Mouse (Mus musculus) liver, embryonic 13.5 days (tissue): ENCODE measurements around the gene Tlr4. TPM values are rescaled to one million over a fixed set of nuclear protein-coding genes. Genes with fewer than 3 reads are reported as not detected.

ENCODE experiments used
- ATAC-seq: fragments of 200-750 bp; cut with Nextera tagmentation; 2 replicates; pipeline ENCODE4 v1.8.0; 2017; ENCODE audit warnings: low read depth, mild to moderate bottlenecking, moderate number of reproducible peaks, moderate library complexity
- DNase-seq: peaks from one replicate; pipeline ENCODE4 v3.0.0; 2022
- H3K27ac ChIP-seq: fragments of 300-500 bp; sonication (generic); 2 replicates; pipeline ENCODE4 v1.5.1; 2015; ENCODE audit warnings: moderate library complexity, mild to moderate bottlenecking, inconsistent platforms
- H3K27me3 ChIP-seq: fragments of 300-500 bp; sonication (generic); 2 replicates; pipeline ENCODE4 v1.6.1; 2015; ENCODE audit warnings: mild to moderate bottlenecking, inconsistent platforms
- H3K36me3 ChIP-seq: fragments of 300-500 bp; sonication (generic); 2 replicates; pipeline ENCODE4 v1.6.1; 2015; ENCODE audit warnings: mild to moderate bottlenecking, inconsistent platforms
- H3K4me1 ChIP-seq: fragments of 300-500 bp; sonication (generic); replicated peaks from 2 replicates; pipeline ENCODE4 v1.6.1; 2015; ENCODE audit warnings: inconsistent platforms
- H3K4me2 ChIP-seq: fragments of 300-500 bp; sonication (generic); 2 replicates; pipeline ENCODE4 v1.6.1; 2015; ENCODE audit warnings: inconsistent platforms, mild to moderate bottlenecking, moderate library complexity
- H3K4me3 ChIP-seq: fragments of 300-500 bp; sonication (generic); replicated peaks from 2 replicates; pipeline ENCODE4 v1.5.1; 2015; ENCODE audit warnings: mild to moderate bottlenecking, inconsistent platforms
- H3K9ac ChIP-seq: fragments of 300-500 bp; sonication (generic); 2 replicates; pipeline ENCODE4 v1.6.1; 2015; ENCODE audit warnings: mild to moderate bottlenecking, inconsistent platforms
- H3K9me3 ChIP-seq: fragments of 300-500 bp; sonication (generic); replicated peaks from 2 replicates; pipeline ENCODE4 v1.6.1; 2016; ENCODE audit warnings: inconsistent platforms
- WGBS: fragments of 180-500 bp; shearing (Covaris S2); methylation state at CpG from one replicate; pipeline ENCODE4 v1.1.7; 2015; ENCODE audit not compliant: insufficient replicate concordance; 5-methylcytosine and 5-hydroxymethylcytosine counted together
- polyA plus RNA-seq: library from polyadenylated mRNA; unstranded; fragments of >200 nt; fragmentation: Nextera tagmentation; extraction: Ambion mirVana; gene quantifications from 2 replicates; pipeline ENCODE4 v1.2.1, GENCODE M21; 2015

The Tlr4 gene
- polyA plus RNA-seq, 1 experiment from 2014 or later: 1.8 TPM

DNA sequence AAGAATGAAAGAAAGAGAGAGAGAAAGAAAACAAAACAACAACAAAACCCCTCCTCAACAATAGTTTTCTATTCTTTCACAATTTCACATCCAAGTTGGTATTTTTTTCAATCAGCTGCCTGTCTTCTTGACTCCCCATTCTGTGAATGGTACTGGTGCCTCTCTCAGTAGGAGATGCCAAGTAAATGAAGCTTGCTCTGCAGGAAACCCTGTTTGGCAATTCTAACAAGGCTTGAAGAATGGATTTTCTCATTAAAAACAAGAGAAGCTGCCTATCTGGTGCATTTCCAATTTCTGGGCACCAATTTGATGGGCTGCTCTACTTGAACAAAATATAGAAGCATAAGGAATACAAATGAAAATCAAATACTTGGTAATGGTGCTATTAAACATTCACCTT is 74.1 kb downstream of the Tlr4 start:
- no peaks in the 10 kb centered on the region for H3K9me3 ChIP-seq
- H3K9ac ChIP-seq: no peak overlapping the region
- no peak overlapping the region for H3K4me2 ChIP-seq
- H3K27me3 ChIP-seq: no peaks in the 10 kb centered on the region
- DNase-seq (no peak), ATAC-seq (no peak)
- no peaks in the 10 kb centered on the region for H3K36me3 ChIP-seq
- no peak overlapping the region for H3K27ac ChIP-seq
- no peak overlapping the region for H3K4me3 ChIP-seq
- H3K4me1 ChIP-seq: no peaks in the 10 kb centered on the region

GRCm38 (mm10) chr4:66908376-66908775 is 81.0 kb downstream of the Tlr4 start:
- no peak for DNase-seq
- Histone ChIP-seq H3K27me3 (no peaks in the 10 kb centered on the region), H3K9ac (no peak overlapping the region), H3K36me3 (no peaks in the 10 kb centered on the region), H3K9me3 (no peaks in the 10 kb centered on the region), H3K4me3 (no peak overlapping the region), H3K27ac (no peak overlapping the region), H3K4me2 (no peak overlapping the region), H3K4me1 (no peaks in the 10 kb centered on the region)
- ATAC-seq: no peak

- Histone ChIP-seq H3K9me3 (no peaks in the 10 kb centered on the region), H3K4me1 (no peaks in the 10 kb centered on the region), H3K4me3 (no peak overlapping the region), H3K9ac (no peak overlapping the region), H3K27ac (no peak overlapping the region), H3K27me3 (no peaks in the 10 kb centered on the region), H3K36me3 (no peaks in the 10 kb centered on the region), H3K4me2 (no peak overlapping the region)
- WGBS: 62% methylated on average over 3 of the region's 3 CpGs
- ATAC-seq (no peak), DNase-seq (no peak)
Observed at GRCm38 (mm10) chr4:66919630-66920372, 92.4 kb downstream of the Tlr4 start.

DNA sequence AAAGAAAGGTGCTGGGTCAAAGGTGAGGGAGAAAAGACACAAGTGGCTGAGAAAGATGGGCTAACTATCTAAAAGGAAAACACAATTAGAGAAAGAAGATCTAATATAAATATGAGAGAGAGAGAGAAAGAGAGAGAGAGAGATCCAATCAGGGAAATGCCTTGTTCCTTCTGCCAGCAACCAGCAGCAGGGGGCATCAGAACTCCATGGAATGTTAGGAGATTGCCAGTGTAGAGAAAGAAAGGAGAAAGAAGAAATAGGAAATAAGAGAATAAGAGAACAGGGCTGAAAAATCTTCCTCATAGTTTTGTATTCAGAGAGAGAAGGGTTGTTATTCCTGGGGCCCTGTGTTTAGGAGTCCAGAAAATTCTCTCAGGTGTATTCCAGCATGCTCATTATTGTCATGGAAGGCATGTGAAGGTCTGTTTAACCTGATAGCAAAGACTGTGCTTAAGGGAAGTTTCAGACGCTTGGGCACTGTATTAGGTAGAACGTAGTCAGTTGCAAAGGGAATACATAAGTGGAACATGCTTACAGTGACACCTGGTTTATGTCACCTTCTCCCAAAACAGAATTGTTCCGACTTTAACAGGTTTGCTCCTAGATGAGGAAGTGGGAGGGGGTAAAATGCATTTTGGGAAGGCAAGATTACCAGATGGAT is 96.4 kb downstream of the Tlr4 start:
- no peak for DNase-seq
- Histone ChIP-seq H3K36me3 (no peaks in the 10 kb centered on the region), H3K9me3 (no peaks in the 10 kb centered on the region)

DNA sequence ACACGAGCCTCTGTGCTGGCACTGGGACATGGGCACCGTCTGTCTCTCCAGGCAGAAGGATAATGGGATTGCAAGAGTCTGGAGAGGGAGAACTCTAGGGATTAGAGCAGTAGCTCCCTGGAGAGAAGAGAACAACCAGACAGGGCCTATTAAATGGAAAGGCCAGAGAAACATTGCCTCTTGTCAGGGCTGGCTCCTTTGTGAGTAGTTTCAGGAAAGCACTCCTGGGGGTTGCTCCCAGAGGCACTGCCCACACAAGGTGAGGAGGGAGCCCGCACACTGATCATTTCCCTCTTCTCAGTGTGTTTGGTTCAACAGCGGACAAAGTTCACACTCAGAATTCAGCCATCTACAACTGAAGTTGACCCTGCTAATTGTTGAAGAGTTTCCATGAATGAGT is 98.7 kb downstream of the Tlr4 start:
- no peaks in the 10 kb centered on the region for H3K36me3 ChIP-seq
- no peaks in the 10 kb centered on the region for H3K4me1 ChIP-seq
- no peak overlapping the region for H3K27ac ChIP-seq
- no peaks in the 10 kb centered on the region for H3K27me3 ChIP-seq
- H3K9ac ChIP-seq: no peak overlapping the region
- no peak overlapping the region for H3K4me2 ChIP-seq
- no peak for ATAC-seq
- DNase-seq: no peak
- 52% methylated on average over 4 of the region's 4 CpGs for WGBS
- no peaks in the 10 kb centered on the region for H3K9me3 ChIP-seq
- H3K4me3 ChIP-seq: no peak overlapping the region

More for the DNA sequence above, 96.4 kb downstream of the Tlr4 start:
- ATAC-seq: no peak
- Histone ChIP-seq H3K27me3 (no peaks in the 10 kb centered on the region), H3K4me1 (no peaks in the 10 kb centered on the region), H3K4me3 (no peak overlapping the region), H3K27ac (no peak overlapping the region), H3K9ac (no peak overlapping the region), H3K4me2 (no peak overlapping the region)
- WGBS: 41% methylated on average over 3 of the region's 3 CpGs

DNA sequence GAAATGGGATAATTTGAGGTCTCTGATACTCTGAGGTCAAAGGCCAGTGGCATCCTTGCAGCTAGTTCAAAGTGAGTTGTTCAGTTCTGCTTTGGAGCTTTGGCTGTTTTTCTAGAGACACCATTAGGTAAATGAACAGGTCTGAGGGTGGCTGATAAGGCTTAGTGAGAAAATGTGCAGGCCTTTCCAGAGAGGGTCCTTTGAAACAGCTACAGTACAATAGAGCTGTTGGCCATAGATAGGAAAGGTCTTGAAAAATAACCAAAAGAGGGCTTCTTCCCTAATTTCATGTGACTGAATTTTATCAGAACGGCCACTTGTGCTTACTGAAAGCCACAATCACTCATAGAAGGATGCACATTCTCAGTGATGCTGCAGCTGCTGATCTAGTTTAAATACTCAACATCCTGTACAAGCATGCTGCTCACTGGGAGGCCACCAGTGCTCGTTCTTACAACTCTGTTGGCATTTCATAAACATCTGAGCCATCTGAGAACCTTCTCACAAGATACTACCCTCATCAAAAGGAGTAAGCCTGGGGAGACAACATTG is 100.2 kb downstream of the Tlr4 start:
- no peaks in the 10 kb centered on the region for H3K27me3 ChIP-seq
- H3K4me2 ChIP-seq: no peak overlapping the region
- no peak overlapping the region for H3K27ac ChIP-seq
- no peaks in the 10 kb centered on the region for H3K4me1 ChIP-seq
- no peak overlapping the region for H3K9ac ChIP-seq
- no peaks in the 10 kb centered on the region for H3K9me3 ChIP-seq
- no peaks in the 10 kb centered on the region for H3K36me3 ChIP-seq
- no peak for DNase-seq
- no peak overlapping the region for H3K4me3 ChIP-seq
- no peak for ATAC-seq
- 18% methylated on average over 2 of the region's 2 CpGs for WGBS

DNA sequence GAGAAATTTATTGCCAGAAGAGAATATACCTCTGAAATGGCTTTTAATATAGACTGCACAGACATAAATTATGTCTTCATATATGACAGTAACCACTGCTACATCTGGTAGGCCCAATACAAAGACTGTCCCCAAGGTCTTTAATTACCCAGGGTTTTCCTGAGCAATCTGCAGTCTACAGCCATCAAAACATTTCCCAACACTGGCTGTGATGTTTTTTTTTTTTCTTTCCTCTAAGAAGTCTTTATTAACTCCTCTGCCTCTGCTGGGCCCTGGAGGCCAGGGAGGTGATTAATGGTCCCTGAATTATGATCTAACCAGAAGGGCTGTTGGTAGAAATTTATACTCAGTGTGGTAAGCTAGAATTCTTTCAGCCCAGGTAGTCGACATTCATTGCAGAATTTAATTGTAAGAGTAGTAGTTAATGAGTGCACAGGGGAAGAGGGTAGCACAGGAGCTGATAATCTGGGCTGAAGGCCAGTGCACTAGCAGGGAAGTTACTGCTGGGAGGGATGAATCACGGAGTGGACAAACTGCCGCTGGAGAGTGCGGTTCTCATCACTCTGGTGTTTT is 111.2 kb downstream of the Tlr4 start:
- H3K27ac ChIP-seq: no peak overlapping the region
- H3K4me2 ChIP-seq: no peak overlapping the region
- no peaks in the 10 kb centered on the region for H3K27me3 ChIP-seq
- no peaks in the 10 kb centered on the region for H3K9me3 ChIP-seq
- 61% methylated on average over 4 of the region's 4 CpGs for WGBS
- ATAC-seq (no peak), DNase-seq (no peak)
- H3K9ac ChIP-seq: no peak overlapping the region
- no peaks in the 10 kb centered on the region for H3K36me3 ChIP-seq
- H3K4me3 ChIP-seq: no peak overlapping the region
- H3K4me1 ChIP-seq: no peaks in the 10 kb centered on the region

GRCm38 (mm10) chr4:66941894-66942293 is 114.5 kb downstream of the Tlr4 start:
- Histone ChIP-seq H3K27me3 (no peaks in the 10 kb centered on the region), H3K36me3 (no peaks in the 10 kb centered on the region), H3K4me1 (no peaks in the 10 kb centered on the region), H3K9me3 (no peaks in the 10 kb centered on the region), H3K4me3 (no peak overlapping the region), H3K9ac (no peak overlapping the region), H3K4me2 (no peak overlapping the region), H3K27ac (no peak overlapping the region)
- ATAC-seq (no peak), DNase-seq (no peak)
- 86% methylated on average over 1 of the region's 1 CpGs for WGBS

DNA sequence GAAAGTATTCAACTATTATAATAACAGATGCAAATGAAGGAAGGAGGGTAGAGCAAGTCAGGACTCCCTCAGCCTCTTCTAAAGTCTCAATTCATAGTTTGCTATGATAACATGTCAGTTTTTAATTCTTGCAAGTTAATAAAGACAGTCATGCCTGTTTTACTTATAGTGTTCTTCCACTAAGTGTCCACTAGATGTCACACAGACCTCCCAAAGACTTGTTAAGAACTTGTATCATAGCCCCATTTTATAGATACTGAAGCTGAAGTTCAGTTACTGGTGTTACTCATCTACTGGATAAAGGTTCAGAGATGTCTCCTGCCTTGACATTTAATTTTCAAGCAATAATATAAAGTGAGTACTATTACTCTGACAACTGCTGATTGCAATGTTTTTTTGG is 116.3 kb downstream of the Tlr4 start:
- Histone ChIP-seq H3K4me1 (no peaks in the 10 kb centered on the region), H3K27ac (no peak overlapping the region), H3K9ac (no peak overlapping the region), H3K27me3 (no peaks in the 10 kb centered on the region), H3K36me3 (no peaks in the 10 kb centered on the region), H3K9me3 (no peaks in the 10 kb centered on the region), H3K4me3 (no peak overlapping the region), H3K4me2 (no peak overlapping the region)
- ATAC-seq: no peak
- no peak for DNase-seq

GRCm38 (mm10) chr4:66947657-66948056 is 120.3 kb downstream of the Tlr4 start:
- Histone ChIP-seq H3K9ac (no peak overlapping the region), H3K36me3 (no peaks in the 10 kb centered on the region), H3K27ac (no peak overlapping the region), H3K4me3 (no peak overlapping the region), H3K4me2 (no peak overlapping the region), H3K9me3 (no peaks in the 10 kb centered on the region), H3K27me3 (no peaks in the 10 kb centered on the region), H3K4me1 (no peaks in the 10 kb centered on the region)
- ATAC-seq (no peak), DNase-seq (no peak)
- 35% methylated on average over 1 of the region's 1 CpGs for WGBS

GRCm38 (mm10) chr4:66974918-66975317 is 147.5 kb downstream of the Tlr4 start:
- Histone ChIP-seq H3K9me3 (no peaks in the 10 kb centered on the region), H3K4me1 (no peaks in the 10 kb centered on the region), H3K27me3 (no peaks in the 10 kb centered on the region), H3K27ac (no peak overlapping the region), H3K9ac (no peak overlapping the region), H3K4me3 (no peak overlapping the region), H3K4me2 (no peak overlapping the region), H3K36me3 (no peaks in the 10 kb centered on the region)
- no peak for ATAC-seq
- WGBS: 57% methylated on average over 3 of the region's 3 CpGs
- DNase-seq: no peak
